Mouse (Mus musculus) embryonic facial prominence, embryonic 10.5 days (tissue): ENCODE measurements around the gene Pogk. TPM values are rescaled to one million over a fixed set of nuclear protein-coding genes. Genes with fewer than 3 reads are reported as not detected.

ENCODE experiments used
- DNase-seq: peaks from one replicate; pipeline ENCODE4 v3.0.0-alpha.2; 2017; ENCODE audit warnings: low spot score
- H3K27ac ChIP-seq: fragments of 300-500 bp; sonication (generic); replicated peaks from 2 replicates; pipeline ENCODE4 v1.5.1; 2016; ENCODE audit warnings: mild to moderate bottlenecking
- H3K27me3 ChIP-seq: fragments of 300-500 bp; sonication (generic); replicated peaks from 2 replicates; pipeline ENCODE4 v1.6.1; 2016; ENCODE audit warnings: low read depth, mild to moderate bottlenecking; ENCODE audit not compliant: poor library complexity, severe bottlenecking
- H3K36me3 ChIP-seq: fragments of 300-500 bp; sonication (generic); replicated peaks from 2 replicates; pipeline ENCODE4 v1.6.1; 2016; ENCODE audit warnings: mild to moderate bottlenecking, moderate library complexity
- H3K4me1 ChIP-seq: fragments of 300-500 bp; sonication (generic); 2 replicates; pipeline ENCODE4 v1.6.1; 2016
- H3K4me3 ChIP-seq: fragments of 300-500 bp; sonication (generic); 2 replicates; pipeline ENCODE4 v1.5.1; 2016; ENCODE audit warnings: mild to moderate bottlenecking, moderate library complexity
- H3K9me3 ChIP-seq: fragments of 300-500 bp; sonication (generic); 2 replicates; pipeline ENCODE4 v1.6.1; 2016; ENCODE audit warnings: mild to moderate bottlenecking
- WGBS: fragments of 180-500 bp; shearing (Covaris S2); methylation state at CpG from one replicate; pipeline ENCODE4 v1.1.7; 2016; 5-methylcytosine and 5-hydroxymethylcytosine counted together
- polyA plus RNA-seq: library from polyadenylated mRNA; unstranded; fragments of >200 nt; fragmentation: Nextera tagmentation; extraction: Ambion mirVana; gene quantifications from 2 replicates; pipeline ENCODE4 v1.2.1, GENCODE M21; 2016

Pogk gene
- polyA plus RNA-seq, 1 experiment from 2014 or later, result 28.2 TPM

DNA sequence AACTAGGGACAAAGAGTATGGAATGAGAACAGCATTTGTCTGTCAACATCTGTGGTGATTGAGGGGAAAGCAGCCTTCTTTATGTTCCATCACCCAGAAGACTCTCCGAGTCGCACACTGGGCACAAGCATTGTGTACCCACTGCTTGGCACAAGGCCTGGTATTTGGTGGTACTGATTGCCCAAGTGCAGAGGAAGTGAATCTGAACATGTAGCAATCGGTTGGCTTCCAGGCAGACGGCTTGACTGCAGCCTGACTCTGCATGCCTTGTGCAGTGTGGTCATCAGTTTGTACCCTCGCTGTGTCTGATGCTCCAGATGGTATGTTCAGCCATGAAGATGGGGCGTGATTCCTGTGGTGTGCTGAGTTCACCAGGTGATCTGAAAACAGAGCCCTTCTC lies 70.6 kb downstream of the Pogk start:
- no peaks in the 10 kb centered on the region for H3K27me3 ChIP-seq
- no peak for DNase-seq
- H3K36me3 ChIP-seq, result no peaks in the 10 kb centered on the region
- no peak overlapping the region for H3K27ac ChIP-seq
- H3K4me1 ChIP-seq, result no peaks in the 10 kb centered on the region; the same call in 1 of the 2 replicates
- no peak overlapping the region for H3K4me3 ChIP-seq
- H3K9me3 ChIP-seq, result no peaks in the 10 kb centered on the region
- 92% methylated on average over 6 of the region's 6 CpGs for WGBS

Other genes with a start within 250 kb of the Pogk start
- gene Mael, start 171.1 kb downstream of the Pogk start, polyA plus RNA-seq, result 0.15 TPM in 1 of 2 replicates, not detected in the other
- 1.8 and 3.3 TPM in 2 replicates for gene Ildr2, start 155.7 kb downstream of the Pogk start, polyA plus RNA-seq
- gene Tada1, start 30.8 kb downstream of the Pogk start, polyA plus RNA-seq, result 62.9 and 64.6 TPM in 2 replicates
- gene Gm4846, start 87.7 kb upstream of the Pogk start, polyA plus RNA-seq, result not detected in 2 replicates
- gene Gm4847, start 237.8 kb upstream of the Pogk start, polyA plus RNA-seq, result not detected in 2 replicates